Mouse (Mus musculus) kidney, postnatal 14 days (tissue): ENCODE data around the gene 1700001P01Rik.

ENCODE experiments used
- DNase-seq: peaks from one replicate; pipeline ENCODE4 v3.0.0; 2022; ENCODE audit warnings: mixed read lengths

Gene 1700001P01Rik

GRCm38 (mm10) chr11:97775808-97776496 lies at the start of gene 1700001P01Rik:
1700001P01Rik (minus strand) TSS chr11:97775918.
- DNase-seq, result no peak

DNA sequence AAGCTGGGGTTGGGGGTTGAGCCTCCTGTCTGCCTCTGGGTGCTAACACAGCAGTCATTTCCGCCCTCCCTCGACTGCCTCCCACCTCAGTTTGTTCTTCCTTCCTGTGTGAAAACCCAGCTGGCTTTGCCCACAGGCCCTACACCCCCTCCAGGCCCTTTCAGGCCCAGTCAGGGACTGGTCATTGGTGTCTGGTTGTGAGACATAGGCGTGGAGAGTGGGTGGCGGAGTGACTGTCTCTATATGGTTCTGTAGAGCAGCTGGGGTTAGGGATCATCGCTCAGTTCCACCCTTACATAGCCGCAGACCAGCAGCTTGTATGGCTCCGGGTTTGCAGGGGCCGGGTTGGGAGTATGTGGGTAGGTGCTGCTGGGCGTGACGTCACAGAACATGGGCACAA lies 49.6 kb upstream of the 1700001P01Rik start:
- DNase-seq, result no peak

DNA sequence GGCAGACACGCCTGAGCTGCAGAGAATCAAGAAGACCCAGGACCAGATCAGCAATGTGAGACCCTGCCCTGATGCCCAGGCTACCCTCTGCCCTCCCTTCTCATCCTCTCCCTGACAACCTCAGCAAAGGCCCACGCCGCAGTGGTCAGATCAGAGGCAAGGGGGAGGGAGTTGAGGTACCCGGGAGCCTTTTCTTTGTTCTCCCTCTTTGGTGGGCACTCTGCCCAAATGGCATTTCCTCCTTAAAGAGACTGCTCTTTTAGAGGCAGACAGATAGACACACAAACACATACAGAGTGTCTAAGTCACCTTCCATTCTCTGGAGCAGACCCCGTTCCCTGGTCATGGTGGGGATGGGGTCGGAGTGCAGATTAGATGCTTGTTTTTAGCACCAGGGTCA lies 49.2 kb upstream of the 1700001P01Rik start:
- no peak for DNase-seq

- DNase-seq, result no peak
These were observed 48.5 kb upstream of the 1700001P01Rik start for GRCm38 (mm10) chr11:97824168-97824567.

GRCm38 (mm10) chr11:97822840-97823603 lies 47.3 kb upstream of the 1700001P01Rik start:
- DNase-seq, result no peak

DNA sequence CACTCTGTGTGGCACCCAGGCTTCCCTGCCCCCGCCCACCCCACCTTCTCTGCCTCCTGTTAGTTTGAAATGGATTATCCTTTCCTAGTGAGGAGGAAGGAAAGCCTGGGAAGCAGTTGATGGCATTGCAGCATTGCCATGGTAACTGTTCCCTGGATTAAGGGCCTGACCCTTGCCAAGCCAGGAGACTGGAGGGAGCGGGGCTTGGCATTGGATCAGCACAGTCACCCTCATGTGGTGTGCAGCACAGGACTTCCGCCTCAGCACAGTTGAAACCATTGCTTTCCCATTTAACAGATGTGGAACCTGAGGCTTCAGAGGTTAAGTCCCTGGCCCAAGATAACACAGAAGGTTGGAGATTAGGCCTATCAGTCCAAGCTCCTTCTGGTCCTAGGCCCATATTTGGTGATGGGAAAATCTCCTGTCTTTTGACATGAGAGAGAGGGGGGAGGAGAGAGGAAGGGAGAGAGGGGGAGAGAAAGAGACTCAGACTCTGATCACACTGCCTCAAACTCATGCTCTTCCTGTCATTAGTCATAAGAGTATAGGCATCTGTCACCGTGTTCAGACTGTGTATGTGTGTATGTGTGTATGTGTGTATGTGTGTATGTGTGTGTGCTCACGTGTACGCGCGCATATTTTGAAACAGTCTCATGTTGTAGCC lies 45.8 kb upstream of the 1700001P01Rik start:
- no peak for DNase-seq

DNA sequence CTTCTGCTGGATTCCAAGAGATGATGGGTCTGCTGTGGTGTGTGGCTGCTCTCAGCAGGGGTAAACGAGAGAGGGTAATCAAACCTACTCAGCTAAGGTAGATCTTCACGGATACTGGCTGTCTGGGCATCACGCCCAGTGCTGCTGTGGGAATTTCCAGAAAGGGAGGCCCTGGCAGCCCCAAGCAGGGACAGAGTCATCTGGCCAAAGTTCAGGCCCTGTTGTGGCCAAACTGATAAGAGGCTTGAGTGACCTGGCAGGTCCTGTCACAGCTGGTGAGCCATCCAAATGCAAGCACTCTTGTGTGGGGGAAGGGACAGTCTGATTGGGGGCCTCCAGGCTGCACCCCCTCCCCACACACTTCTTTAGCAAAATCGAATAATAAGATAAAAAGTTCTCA lies 45.1 kb upstream of the 1700001P01Rik start:
- DNase-seq, result peak; percentile 90

GRCm38 (mm10) chr11:97819923-97820322 lies 44.2 kb upstream of the 1700001P01Rik start:
- no peak for DNase-seq

DNA sequence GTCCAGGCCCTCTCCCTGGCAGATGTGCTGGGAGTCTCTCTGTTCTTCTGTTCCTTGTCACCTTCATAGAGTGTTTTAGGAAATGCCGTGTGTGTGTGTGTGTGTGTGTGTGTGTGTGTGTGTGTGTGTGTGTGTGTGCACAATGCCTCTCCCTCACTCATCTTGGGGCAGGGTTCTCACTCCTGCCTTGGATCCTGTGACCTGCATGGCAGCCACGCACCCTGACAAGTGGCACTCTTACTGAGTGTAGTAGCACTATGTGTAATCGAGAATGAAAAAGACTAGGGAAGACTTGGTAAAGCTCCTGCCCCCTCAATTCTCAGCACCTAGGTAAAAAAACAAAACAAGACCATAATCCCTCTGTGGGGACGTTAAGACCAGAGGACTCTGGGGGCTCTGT lies 43.4 kb upstream of the 1700001P01Rik start:
- DNase-seq, result no peak

GRCm38 (mm10) chr11:97818571-97818970 lies 42.9 kb upstream of the 1700001P01Rik start:
- peak; percentile 61 for DNase-seq

GRCm38 (mm10) chr11:97818003-97818402 lies 42.3 kb upstream of the 1700001P01Rik start:
- no peak for DNase-seq

- DNase-seq, result peak; percentile 78
These were observed 41.7 kb upstream of the 1700001P01Rik start for GRCm38 (mm10) chr11:97817379-97817778.

GRCm38 (mm10) chr11:97816916-97817315 lies 41.2 kb upstream of the 1700001P01Rik start:
- no peak for DNase-seq

DNA sequence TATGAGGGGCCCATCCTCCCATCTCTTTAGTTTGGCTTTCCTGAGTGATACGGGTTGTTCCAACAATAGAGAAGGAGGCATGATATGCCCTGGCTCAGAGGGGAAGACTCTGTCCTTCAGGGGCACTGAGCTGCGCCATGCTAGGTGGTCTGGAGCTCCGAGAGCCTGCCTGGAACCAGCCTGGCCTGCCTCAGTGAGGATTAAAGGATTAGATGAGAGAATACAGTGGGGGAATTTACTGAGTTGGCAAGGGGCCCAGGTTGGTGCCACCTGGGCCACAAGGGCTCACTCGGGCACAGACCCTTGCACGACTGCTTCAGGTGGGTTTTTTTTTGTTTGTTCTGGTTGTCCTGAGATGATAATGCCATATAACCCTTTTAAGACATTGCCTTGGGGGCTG lies 40.5 kb upstream of the 1700001P01Rik start:
- DNase-seq, result no peak

GRCm38 (mm10) chr11:97815736-97816135 lies 40.0 kb upstream of the 1700001P01Rik start:
- DNase-seq, result no peak

DNA sequence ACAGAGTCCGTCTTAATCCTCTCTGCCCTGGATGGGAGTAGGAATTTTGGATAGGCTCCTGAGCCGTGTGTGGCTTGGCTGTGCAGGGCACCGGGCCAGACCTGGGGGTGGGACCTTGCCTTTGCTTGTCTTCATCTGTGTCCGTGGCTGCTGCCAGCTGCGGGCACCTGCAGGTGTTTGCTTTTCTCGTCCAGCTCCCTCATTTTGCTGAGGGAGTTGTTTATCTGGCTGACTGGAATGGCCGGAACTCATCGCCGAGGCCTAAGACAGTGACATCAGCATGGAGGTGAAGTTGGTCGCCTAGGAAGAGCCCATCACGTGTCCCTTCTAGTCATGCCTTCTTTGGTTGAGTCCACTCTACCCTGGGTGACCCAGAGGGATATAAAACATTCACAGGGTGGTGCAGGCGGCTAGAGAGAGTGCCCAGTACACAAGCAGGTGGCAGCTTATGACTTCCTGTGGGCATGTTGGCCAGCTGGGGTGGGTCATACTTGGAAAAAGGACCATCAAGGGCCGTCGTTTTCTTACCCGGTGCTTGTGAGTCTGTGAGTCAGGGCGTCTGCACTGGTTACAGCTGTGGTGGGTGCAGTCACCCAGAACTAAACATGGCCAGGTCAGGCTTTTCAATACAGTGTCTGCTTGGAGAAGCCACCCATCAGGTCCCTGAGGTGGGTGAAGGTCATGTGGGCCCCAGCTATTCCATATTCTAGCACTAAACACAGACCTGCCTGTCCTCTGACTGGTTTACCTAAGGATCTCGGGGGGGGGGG lies 38.2 kb upstream of the 1700001P01Rik start:
- DNase-seq, result peak; percentile 80

DNA sequence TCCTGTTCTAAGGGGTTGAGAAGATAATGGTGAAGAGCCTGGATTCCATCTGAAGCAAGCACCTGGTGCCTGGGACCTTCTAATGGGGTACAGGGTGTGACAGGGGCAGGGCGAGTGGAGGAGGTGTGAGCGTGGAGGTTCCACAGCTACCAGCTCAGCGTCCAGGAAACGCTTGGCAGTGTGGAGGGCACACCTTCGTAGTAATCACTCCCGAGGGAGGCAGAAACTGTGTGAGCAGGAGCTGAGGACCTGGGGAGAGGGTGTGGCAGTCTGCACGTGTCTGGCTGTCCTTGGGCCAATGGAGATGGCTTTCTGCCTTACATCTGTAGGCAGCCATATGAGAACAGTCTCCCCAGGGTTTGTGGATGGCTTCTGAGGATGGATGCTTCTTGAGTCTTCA lies 37.4 kb upstream of the 1700001P01Rik start:
- DNase-seq, result no peak

- DNase-seq, result no peak
These were observed 36.8 kb upstream of the 1700001P01Rik start for GRCm38 (mm10) chr11:97812491-97812921.

DNA sequence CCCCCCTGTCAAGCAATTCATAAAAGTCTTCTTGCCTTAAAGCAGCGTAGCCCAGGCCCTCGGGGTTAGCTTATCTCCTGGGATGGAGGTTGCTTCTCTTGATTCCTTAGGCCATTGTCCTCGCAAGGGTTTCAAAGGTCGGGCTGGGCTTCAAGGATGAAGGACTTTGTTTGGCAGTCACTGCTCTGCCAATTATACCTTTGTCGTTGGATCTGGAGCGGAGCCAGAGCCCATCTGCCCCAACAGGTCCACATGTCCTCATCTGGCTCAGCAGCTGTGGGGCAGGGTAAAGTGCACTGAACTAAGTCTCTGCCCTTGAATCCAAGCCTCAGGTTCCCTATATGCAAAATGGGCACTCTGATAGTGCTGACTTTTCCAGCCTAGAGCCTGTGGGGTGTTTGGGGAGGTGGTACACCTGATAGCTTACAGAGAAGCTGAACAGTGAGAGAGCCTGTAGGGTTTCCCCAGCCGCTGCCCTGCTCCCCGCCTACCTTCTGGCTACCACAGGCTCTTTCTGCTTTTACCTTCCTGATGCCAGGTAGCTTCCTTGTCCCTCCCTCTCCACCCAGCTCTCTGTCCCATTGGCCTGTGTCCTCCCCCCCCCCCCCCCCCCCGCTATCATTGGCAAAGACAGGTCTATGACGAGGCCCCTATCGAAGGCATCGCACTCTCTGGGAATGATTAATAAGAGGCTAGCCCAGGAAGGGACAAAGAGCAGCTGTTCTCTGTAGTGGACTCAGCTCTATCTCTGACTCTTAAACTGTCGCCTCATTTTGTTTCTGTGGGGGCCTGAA lies 36.0 kb upstream of the 1700001P01Rik start:
- peak; percentile 86 for DNase-seq

DNA sequence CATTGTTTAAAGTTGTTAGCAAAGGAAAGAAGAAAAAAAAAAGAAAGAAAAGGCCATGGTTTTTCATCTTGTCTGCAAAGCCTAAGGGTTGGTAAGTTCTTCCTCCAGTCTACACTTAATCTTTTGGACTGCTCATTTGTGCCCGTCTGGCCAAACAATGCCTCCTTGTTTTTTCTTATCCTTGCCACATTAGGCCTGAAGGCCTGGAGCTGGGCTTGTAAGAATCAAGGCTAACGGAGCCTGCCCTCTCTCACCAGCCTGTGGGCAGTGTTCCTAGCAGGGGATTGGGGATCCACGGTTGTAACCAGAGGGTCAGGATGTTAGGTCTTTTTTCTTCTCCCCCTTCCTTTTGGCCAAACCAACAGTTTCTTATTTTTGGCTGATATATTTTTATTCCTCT lies 35.3 kb upstream of the 1700001P01Rik start:
- DNase-seq, result no peak

GRCm38 (mm10) chr11:97810356-97810755 lies 34.6 kb upstream of the 1700001P01Rik start:
- DNase-seq, result peak; percentile 52
